Mouse (Mus musculus) Patski (cell line): ENCODE measurements around the gene Glb1l. TPM values are rescaled to one million over a fixed set of nuclear protein-coding genes. Genes with fewer than 3 reads are reported as not detected.

ENCODE experiments used
- ATAC-seq: fragments of 100-300 bp; one replicate; pipeline ENCODE4 v1.8.0; 2021
- CTCF ChIA-PET: fragments of 350-600 bp; sonication (Branson Sonifier 250); formaldehyde crosslinking; loops from one replicate; lab custom pipeline; 2022; ENCODE audit warnings: inconsistent platforms; lab: Charles Lee
- POLR2A ChIA-PET: fragments of 350-600 bp; sonication (Branson Sonifier 250); formaldehyde crosslinking; loops from one replicate; lab custom pipeline; 2022; ENCODE audit warnings: antibody characterized with exemption, inconsistent platforms; lab: Charles Lee
- DNase-seq: peaks from one replicate; pipeline ENCODE4 v3.0.0-alpha.2; 2011; ENCODE audit warnings: low read depth, low spot score
- H3K27me3 ChIP-seq: fragments of 371-371 bp; one replicate; pipeline ENCODE4 v1.5.1; 2021
- CTCF ChIP-seq: fragments of 100-300 bp; IDR thresholded peaks from one replicate; pipeline ENCODE4 v1.5.1; 2021
- in situ Hi-C: fragments of 300-500 bp; cut with MboI; formaldehyde crosslinking; loops from 3 replicates; pipeline ENCODE4 v1.11.1; 2018; ENCODE audit warnings: low pct_unique_long_range_greater_than_20kb, mixed read lengths
- polyA plus RNA-seq: library from polyadenylated mRNA; unstranded; gene quantifications from one replicate; pipeline ENCODE4 v1.2.3, GENCODE M21; 2021

Gene Glb1l
- polyA plus RNA-seq, 1 experiment from 2014 or later, result 30.9 TPM

GRCm38 (mm10) chr1:75208967-75209678 lies 1.5 kb downstream of the Glb1l start:
- TF ChIP-seq CTCF, result no peak
- DNase-seq (no peak), ATAC-seq (peak; percentile 27)
- in situ Hi-C loops, result no loop called here
- no peaks in the 10 kb centered on the region for H3K27me3 ChIP-seq
- POLR2A ChIA-PET, result interaction anchor here (0.9 to 1.1 kb wide), 4 partner anchors 9 to 85 kb away, joined by 3 to 4 read pairs (median 3); no protein-coding TSS in a partner anchor
- CTCF ChIA-PET, result interaction anchor here (1.0 to 1.3 kb wide), 3 partner anchors 9 to 43 kb away, joined by 3 to 6 read pairs (median 5); no protein-coding TSS in a partner anchor

DNA sequence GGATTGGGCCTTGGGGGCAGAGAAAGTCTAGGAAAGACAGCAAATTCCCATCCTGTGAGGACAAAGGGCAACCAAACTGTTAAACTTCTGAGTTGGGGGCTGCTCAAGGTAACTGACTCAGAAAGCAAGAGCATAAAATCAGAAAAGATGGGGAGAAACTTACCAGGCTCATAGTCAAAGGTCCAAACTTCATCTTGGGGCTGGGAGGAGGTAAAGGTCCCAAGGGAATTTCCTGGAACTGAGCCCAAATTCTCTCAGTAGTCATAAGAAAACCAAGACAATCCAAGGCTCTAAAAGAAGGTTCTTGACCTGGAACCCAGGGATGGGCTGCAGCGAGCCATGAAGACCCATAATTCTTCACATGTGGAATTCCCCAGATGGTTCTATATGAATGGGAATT lies 9.4 kb downstream of the Glb1l start:
- no peak for TF ChIP-seq CTCF
- POLR2A ChIA-PET, result no interaction called here
- CTCF ChIA-PET, result interaction anchor here (0.9 to 1.9 kb wide), 2 partner anchors 8 to 47 kb away, joined by 3 to 6 read pairs; no protein-coding TSS in a partner anchor
- H3K27me3 ChIP-seq, result no peaks in the 10 kb centered on the region
- in situ Hi-C loops, result no loop called here
- DNase-seq (no peak), ATAC-seq (no peak)

GRCm38 (mm10) chr1:75192452-75192851 lies 18.2 kb downstream of the Glb1l start:
- CTCF ChIA-PET, result interaction anchor here (0.7 kb wide), 1 partner anchor 12 kb away, joined by 3 read pairs; the partner anchor contains the start of gene Abcb6
- DNase-seq (no peak), ATAC-seq (peak; percentile 49)
- no peaks in the 10 kb centered on the region for H3K27me3 ChIP-seq
- no peak for TF ChIP-seq CTCF
- POLR2A ChIA-PET, result interaction anchor here (1.6 to 3.8 kb wide), 2 partner anchors 12 to 21 kb away, joined by 7 to 15 read pairs; partner anchors contain the start of gene Abcb6
- in situ Hi-C loops, result no loop called here

- DNase-seq (peak; percentile 87), ATAC-seq (peak; percentile 96)
- CTCF ChIA-PET, result interaction anchor here (0.7 to 0.9 kb wide), 2 partner anchors 11 to 60 kb away, joined by 3 read pairs; partner anchors contain the start of gene Abcb6
- in situ Hi-C loops, result no loop called here
- H3K27me3 ChIP-seq, result no peaks in the 10 kb centered on the region
- no peak for TF ChIP-seq CTCF
- POLR2A ChIA-PET, result interaction anchor here (1.6 to 3.8 kb wide), 2 partner anchors 12 to 22 kb away, joined by 7 to 15 read pairs; partner anchors contain the start of gene Abcb6
These were observed 18.8 kb downstream of the Glb1l start, which contains the start of the genes Ankzf1 and Atg9a for GRCm38 (mm10) chr1:75191622-75192402. TSS of gene Ankzf1 (plus strand) at chr1:75192151. TSS of gene Atg9a (minus strand) at chr1:75192196.

DNA sequence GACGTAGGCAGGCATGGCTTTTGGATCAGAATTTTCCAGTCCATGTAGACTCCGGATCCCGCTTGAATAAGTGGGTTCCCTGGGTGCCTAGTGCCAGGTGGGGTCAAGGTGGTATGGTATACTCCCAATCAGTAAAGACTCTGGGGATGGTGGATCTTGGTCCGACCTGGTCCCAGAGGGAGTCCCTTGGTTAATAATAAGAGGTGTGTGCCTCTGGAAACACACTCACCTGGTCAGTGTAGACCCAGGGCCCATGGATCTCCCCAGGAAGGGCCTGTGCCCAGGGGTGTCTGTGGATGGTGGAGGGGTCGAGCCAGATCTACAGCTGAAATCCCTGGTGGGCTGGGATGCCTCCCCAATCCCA lies 19.4 kb downstream of the Glb1l start:
- no peaks in the 10 kb centered on the region for H3K27me3 ChIP-seq
- peak; percentile 9 for ATAC-seq
- ChIA-PET POLR2A (interaction anchor here (1.6 to 3.8 kb wide), 2 partner anchors 11 to 22 kb away, joined by 7 to 15 read pairs; partner anchors contain the start of gene Abcb6), CTCF (interaction anchor here (0.9 kb wide), 1 partner anchor 60 kb away, joined by 3 read pairs; no protein-coding TSS in a partner anchor)
- no peak for DNase-seq
- in situ Hi-C loops, result no loop called here
- no peak for TF ChIP-seq CTCF

DNA sequence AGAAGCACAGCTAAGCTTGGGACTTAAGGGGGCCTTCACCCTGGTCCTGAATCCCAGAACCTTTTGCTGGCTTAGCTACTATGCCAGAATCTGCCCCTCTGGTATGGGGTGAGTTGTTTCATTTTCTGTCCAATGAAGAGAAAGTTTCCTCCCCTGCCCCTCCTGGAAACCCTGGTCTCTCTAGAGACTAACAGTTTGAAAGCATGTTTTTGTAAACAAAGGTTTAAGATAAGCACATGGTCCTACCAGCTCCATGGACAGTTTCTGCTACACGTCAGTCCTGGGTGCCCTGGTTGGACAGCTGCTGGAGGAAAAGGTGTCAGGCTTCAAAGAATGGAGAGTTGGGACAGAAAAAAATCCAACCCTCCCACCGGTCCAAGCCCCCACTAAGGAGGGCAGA lies 20.0 kb downstream of the Glb1l start:
- POLR2A ChIA-PET, result interaction anchor here (0.8 to 3.8 kb wide), 3 partner anchors 8 to 20 kb away, joined by 3 to 15 read pairs (median 5); partner anchors contain the start of gene Abcb6
- no peaks in the 10 kb centered on the region for H3K27me3 ChIP-seq
- TF ChIP-seq CTCF, result no peak
- ATAC-seq (no peak), DNase-seq (no peak)
- CTCF ChIA-PET, result interaction anchor here (1.5 kb wide), 1 partner anchor 11 kb away, joined by 4 read pairs; the partner anchor contains the start of gene Abcb6
- in situ Hi-C loops, result no loop called here

DNA sequence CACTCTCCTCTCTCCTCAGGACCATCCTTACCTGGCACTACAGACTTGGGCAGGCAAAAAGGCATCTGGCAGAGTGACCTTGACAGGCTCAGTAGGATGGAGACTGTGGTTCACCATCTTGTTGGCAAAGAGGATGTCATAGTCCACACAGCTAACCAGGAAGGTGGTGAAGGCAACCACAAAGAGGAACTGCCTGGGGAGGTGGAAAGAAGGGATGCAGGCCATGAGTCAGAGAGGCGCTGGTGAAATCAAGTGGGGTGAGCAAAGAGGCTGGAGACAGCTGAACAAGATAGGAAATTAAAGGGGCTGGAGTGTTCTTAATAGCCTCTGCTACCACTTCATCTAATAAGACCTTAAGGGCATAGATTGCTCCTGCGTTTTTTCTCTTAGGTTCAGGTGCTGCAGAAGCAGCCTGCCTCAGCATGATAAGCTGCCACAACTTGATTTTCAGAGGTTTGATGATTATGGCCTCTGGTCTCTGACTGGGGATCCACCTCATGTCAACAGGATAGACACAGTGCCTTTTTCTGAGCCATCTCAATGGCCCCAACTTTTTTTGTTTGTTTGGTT lies 22.6 kb downstream of the Glb1l start:
- POLR2A ChIA-PET, result no interaction called here
- no peak for ATAC-seq

GRCm38 (mm10) chr1:75187126-75187525 lies 23.5 kb downstream of the Glb1l start:
- no peak for TF ChIP-seq CTCF
- CTCF ChIA-PET, result interaction anchor here (1.1 kb wide), 1 partner anchor 10 kb away, joined by 3 read pairs; no protein-coding TSS in a partner anchor
- no peak for DNase-seq
- no peaks in the 10 kb centered on the region for H3K27me3 ChIP-seq
- POLR2A ChIA-PET, result no interaction called here
- no peak for ATAC-seq
- in situ Hi-C loops, result loop anchor here (10.0 kb wide), 1 partner anchor 68 kb away; no protein-coding TSS in a partner anchor

More for the DNA sequence above, 22.6 kb downstream of the Glb1l start:
- no peaks in the 10 kb centered on the region for H3K27me3 ChIP-seq
- in situ Hi-C loops, result loop anchor here (10.0 kb wide), 1 partner anchor 67 kb away; no protein-coding TSS in a partner anchor
- CTCF ChIA-PET, result no interaction called here
- no peak for TF ChIP-seq CTCF
- no peak for DNase-seq

GRCm38 (mm10) chr1:75185495-75185894 lies 25.1 kb downstream of the Glb1l start:
- in situ Hi-C loops, result loop anchor here (10.0 kb wide), 1 partner anchor 69 kb away; no protein-coding TSS in a partner anchor
- ChIA-PET POLR2A (no interaction called here), CTCF (no interaction called here)
- ATAC-seq, result no peak
- no peak for DNase-seq
- H3K27me3 ChIP-seq, result no peaks in the 10 kb centered on the region
- no peak for TF ChIP-seq CTCF
